Mouse (Mus musculus) liver, adult (tissue): ENCODE measurements around the gene Ppig.

ENCODE experiments used
- GATA4 ChIP-seq: IDR thresholded peaks from 2 replicates; pipeline ENCODE4 v1.6.1; 2014; ENCODE audit warnings: mild to moderate bottlenecking, low read length; ENCODE audit not compliant: insufficient replicate concordance

Gene Ppig

DNA sequence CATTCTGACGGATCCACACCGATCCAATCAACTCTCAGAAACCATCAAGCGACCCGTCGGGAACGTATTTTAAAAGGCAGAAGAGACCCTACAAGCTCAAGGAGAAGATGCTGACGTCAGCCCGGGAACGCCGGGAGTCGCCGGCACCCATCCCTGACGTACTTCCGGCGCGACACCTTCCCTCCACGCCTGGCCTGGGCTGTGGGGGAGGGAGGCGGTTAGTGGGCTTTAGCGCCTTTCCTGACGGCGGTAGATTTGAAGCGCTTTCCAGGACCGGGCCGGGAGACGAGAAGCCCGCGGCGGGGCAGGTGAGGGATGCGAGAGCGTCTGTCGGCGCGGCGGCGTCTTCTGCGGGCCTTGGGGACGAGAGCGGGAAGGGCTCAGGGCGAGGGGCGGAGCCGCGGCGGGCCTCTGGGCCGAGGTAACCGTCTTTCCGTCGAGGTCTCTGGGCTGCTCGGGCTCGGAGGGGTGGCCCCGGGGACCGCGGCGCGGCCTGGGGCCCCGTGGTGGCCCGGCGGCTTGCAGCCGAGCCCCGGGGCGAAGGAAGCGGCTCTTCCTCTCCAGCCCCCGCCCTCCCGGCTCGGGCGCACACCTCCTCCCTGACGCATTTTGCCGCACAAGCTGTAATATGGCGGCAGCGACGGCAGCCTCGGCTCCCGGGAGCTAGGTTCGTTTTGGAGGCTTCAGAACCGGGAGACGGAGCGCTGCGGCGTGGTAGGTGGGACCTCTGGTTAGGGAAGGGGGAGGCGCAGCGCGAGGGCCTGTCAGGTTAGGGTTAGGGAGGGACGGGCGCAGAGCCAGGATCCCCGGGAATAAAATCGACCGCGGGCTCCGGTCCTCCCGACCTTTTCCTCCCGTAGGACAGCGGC is 539 bp downstream of the Ppig start:
- TF ChIP-seq GATA4 = no peak

DNA sequence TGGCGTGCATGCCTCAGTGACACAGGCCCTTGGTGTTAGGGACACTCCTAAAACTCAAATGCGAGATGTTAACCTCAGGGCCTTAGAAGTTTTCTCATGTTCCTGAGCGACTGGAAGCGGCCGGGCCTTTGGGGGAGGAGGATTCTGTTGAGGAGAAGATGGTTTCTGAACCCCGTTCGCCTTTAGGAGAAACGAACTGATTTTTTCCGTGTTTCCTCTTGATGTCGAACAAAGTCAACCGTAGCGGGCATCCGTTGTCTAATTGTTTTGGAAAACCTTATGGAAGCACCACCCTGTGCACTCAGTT is 1.1 kb downstream of the Ppig start:
- no peak for TF ChIP-seq GATA4

DNA sequence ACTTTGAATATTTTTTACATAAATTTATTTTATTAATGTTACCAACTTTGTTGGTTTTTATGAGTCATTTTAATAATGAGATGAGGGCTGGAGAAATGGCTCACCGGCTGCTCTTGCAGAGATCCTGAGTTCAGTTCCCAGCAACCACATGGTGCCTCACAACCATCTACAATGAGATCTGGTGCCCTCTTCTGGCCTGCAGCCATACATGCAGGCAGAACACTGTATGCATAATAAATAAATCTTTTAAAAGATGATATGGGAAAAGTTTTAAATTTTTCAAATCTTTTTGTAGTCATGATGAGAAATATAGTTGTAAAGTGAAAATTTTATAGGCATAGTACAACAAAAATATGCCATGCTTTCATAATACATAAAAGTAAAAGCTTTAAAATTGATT is 22.7 kb downstream of the Ppig start:
- no peak for TF ChIP-seq GATA4

DNA sequence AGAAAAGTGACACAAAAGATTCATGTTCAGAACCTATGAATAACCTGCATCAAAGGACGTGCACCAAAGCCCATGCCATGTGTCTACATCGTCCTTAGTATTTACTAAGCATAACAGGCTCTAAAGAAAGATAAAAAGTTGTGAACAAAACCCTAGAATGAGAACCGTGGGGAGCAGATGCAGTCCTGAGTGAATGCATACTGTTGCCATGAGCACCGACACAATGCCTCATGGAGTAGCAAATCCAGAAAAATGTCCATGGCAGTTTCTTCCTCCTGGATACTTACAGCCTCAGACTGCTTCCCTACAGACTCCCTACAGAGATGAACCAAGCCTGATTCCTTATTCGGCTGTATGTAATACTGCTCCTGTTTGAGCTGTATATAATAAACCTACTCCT is 38.6 kb downstream of the Ppig start:
- TF ChIP-seq GATA4 = no peak

DNA sequence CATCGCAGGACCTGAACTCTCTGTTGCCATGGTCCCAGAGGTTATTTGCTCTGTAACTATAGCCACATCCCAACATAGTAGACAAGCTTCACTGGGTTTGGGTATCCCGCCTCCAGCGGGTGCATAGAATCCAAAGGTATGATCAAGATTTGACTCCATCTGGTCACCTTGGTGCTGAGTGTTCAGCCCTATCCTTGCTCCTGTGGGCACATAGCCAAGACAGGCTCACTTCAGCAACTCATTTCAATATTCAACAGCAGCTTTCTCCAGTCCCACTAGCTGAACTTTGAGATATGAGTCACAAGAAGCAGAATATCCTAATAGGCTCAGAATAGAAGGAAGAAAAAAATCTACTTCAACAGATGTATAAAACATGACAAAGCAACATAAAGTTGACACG is 41.0 kb downstream of the Ppig start:
- TF ChIP-seq GATA4 = no peak

DNA sequence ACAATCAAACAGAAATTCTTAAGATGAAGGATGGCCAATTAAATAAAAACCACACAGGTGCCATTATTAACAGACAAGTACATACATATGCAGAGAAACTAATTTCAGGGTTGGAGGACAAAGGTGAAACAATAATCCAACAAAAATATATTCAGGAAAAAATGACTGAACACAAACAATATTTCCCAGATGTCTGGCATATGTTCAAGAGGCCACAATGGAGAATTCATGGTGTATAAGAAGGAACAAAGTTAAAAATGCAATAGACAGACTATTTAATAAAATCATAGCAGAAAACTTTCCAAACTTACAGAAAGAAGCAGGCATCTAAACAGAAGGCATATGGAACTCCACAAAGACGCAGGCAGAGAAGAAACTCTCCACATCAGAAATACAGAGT is 42.4 kb downstream of the Ppig start:
- no peak for TF ChIP-seq GATA4

DNA sequence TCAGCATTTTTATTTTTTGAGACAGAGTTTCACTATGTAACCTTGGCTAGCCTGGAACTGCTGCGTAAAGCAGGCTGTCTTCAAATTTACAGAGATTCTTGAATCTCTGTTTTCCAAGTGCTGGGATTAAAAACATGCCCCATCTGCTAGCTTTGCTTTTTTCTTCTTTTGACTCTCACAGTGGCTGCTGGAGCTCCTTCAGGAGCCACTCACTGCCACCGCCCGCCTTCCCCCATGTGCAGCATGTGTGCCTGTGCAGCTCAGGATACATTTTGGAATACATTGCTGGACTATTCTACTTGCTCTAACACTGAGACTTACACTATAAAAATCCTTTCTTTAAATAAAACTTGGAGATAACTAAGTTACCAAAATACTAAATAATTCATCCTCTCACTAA is 51.0 kb downstream of the Ppig start:
- TF ChIP-seq GATA4 = no peak

DNA sequence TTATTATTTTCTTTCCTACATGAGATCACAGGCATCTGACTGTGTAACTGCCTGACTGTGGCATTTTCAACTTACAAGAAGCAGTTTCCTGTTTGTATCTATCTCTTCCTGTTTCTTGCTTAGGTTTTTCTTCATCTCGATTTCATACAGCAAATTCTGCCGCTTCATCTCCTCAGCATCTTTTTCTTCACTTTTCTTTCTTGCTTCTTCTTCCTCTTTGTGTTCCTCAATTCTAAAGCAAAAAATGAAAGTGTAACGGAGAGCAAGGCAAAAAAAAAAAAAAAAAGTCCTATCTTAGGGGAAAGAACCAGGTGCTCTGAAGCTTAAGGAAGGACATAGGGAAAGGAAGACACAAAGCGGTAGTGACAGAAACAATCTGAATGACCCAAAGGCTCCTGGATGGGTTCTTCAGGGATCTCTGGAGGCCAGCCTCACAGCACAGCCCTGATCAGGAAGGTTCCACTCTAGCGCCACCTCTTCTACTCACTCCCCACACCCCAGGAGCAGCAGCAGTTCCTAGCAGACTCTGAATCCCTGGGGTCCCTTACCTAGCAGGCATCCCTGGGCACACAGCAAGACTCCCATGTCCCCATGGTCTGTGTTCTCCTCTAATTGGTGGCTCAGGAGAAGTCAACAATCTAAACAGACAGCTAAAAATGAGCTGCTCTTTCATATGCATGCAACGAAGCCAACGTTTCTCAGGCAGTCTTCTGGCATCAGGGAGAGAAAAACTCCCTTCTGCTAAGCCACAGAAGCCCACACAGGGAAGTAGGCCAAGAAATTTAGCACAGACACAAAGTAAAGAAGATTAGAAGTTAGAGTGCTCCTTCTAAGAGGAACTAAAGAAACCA is 55.9 kb downstream of the Ppig start:
- TF ChIP-seq GATA4 = no peak

DNA sequence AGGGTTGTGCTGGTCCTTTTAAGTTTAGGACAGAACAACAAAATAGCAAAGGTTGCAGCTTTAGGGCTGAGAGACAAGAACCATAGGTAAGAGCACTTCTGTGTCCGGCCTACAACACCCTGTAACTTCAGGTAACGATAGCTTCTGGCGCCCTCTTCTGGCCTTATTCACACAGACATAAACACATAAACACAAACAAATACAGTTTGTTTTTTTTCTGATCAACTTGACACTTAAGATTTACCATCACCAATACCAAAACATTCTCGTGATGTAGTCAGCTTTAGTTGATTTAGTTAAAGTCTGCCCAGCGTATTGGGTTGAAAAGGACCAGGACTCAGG is 56.5 kb downstream of the Ppig start:
- no peak for TF ChIP-seq GATA4

DNA sequence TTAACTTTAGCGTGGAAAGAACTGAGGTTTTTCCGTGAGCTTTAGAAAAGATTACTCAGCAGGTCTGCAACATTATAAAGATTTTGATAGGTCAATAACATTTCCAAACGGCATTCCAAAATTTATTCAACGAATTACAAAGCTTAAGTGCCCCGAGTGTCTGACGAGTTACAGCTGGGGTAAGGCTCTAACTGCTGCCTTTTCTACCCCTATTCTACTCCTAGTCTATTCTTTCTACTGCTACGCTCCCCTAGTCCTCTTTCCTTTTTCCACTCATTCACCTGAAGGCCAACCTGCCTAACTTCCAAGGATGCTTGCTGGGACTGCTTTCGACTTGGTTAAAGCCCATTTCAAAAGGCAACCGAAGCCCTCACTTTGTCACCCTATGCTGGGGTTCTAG is 66.6 kb downstream of the Ppig start:
- no peak for TF ChIP-seq GATA4

DNA sequence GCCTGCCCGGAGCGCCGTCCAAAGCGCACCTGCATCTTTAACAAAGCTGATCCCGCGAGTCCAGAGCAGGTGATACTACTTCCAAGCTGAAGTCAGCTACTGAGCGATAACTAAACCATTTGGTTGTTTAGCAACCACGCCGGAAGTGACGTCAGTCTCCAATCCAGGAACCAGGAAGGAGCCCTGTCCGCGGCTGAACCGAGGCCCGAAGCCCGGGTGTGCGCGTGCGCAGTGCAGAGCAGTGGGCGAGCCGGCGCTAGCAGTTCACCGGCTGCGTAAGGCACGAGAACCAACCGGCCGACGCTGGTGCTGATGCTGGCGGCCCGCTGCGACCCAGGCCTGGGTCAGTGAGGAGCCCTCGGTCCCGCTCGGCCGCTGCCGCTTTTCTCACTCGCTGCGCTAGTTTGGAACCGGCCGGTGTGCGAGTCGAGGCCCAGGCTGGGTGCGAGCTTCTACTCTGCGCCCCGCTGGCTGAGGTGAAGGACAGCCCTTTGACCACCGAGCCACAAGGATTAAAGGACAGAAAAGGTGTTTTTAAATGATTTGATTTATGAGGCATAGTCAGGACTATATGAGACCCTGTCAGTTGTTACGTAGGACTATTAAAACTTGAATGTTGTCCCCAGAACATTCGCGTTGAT is 67.2 kb downstream of the Ppig start, which contains the start of the genes Ccdc173 and Phospho2:
Gene Ccdc173 (minus strand): TSS at position 147 of the 641 bp plus-strand sequence.
Gene Phospho2 (plus strand): TSS at position 195 of the 641 bp plus-strand sequence.
- TF ChIP-seq GATA4 = no peak; the same call in 1 of the 2 replicates

DNA sequence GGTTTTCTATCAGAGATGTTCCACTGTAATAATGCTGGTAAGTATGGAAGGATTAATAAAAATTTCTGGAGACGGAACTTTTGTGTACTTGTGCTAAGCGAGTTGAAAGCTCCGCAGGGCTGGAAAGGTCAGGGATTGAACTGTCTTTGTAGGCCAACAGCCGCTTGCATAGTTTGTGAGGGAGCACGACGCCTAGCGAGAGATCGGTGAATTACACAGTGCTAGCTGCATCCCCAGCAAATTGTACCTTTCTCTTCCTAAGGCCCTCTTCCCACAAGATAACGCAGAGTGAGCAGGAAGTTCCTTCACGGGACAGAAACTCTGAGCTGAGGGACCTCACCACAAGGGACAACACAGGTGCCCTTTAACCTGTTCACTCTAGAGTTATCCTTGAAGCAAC is 67.9 kb downstream of the Ppig start:
- no peak for TF ChIP-seq GATA4

DNA sequence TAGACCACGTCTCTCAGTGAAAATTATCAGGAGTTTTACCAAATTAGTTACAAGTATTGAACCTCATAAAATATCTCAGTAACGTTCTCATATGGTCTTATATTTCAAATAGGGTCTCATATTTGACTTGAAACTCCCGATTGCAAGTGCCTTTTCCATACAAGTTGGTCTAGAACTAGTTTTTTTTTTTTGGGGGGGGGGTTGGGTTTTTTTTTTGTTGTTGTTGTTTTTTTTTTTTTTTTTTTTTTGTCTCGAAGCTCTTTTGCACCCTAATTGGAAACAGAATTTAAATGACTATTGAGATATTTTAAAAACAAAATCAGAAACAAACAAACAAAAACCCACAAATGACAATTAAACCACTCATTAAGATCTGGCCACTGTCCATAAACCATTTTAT is 68.4 kb downstream of the Ppig start:
- no peak for TF ChIP-seq GATA4

DNA sequence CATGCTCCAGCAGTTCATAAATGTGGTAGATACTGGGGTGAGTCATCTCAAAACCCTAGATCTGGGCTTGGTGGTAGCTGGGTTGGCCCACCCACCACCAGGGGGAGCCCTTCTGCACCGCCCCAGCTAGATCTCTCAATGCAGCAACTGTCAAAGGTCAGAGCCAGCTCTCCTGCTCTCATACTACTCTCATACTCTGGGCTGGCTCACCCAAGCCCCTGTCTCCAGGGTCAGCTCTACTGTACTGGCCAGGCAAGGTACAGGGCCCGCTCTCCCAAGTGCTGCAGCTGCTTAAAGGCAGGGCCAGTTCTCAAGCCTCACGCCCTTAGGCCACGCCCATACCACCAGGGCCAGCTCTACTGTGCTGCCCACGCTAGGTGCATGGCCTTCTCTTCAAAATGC is 80.6 kb downstream of the Ppig start:
- TF ChIP-seq GATA4 = no peak
